8 mouse cellular contexts compared by ENCODE assay signal in genomic region chr2:156196302-156197128, GRCm38 (mm10). TPM values are rescaled to one million over a fixed set of nuclear protein-coding genes. Genes with fewer than 3 reads are reported as not detected.
DNase-seq lines count a peak whose midpoint lies in the region; ATAC-seq and TF ChIP-seq lines count a peak whose summit lies in the region.

Phf20 (plus strand) TSS chr2:156196466.

- ATAC-seq in forebrain, embryonic 16.5 days: peak; percentile 97
- ATAC-seq in lung, embryonic 15.5 days (ENCODE audit: borderline replicate concordance, extremely low read depth, low FRiP score, low TSS enrichment): peak; percentile 99

- intact Hi-C loops in heart, postnatal 36 days (cut with DNase I): loop anchor here (1.0 kb wide), 1 partner anchor 16 kb away; the partner anchor contains the start of gene Rbm39

- H3K36me3 ChIP-seq in ES-E14 (ENCODE audit: control insufficient read depth, insufficient read depth, low read length, poor library complexity, severe bottlenecking): no peaks in the 10 kb centered on the region
- no peaks in the 10 kb centered on the region for H3K36me3 ChIP-seq in forebrain, embryonic 16.5 days (ENCODE audit: control insufficient read depth, insufficient read depth)
- H3K36me3 ChIP-seq in lung, embryonic 15.5 days: 0 out of 2 replicates have a peak, but pooled peaks cover 4% of the 10 kb centered on the region

- peak within 1 kb of the TSS; percentile 80 to 93 for H3K4me3 ChIP-seq in ES-E14 (ENCODE audit: insufficient read depth in 1 of 2, low read depth in 1 of 2, low read length in 2 of 2, poor library complexity in 1 of 2, severe bottlenecking in 1 of 2)
- H3K4me3 ChIP-seq in forebrain, embryonic 16.5 days (replicated peaks; ENCODE audit: low read length): peak within 1 kb of the TSS; percentile 88
- peak within 1 kb of the TSS; percentile 79 for H3K4me3 ChIP-seq in lung, embryonic 15.5 days

- in situ Hi-C loops in ES-E14 (cut with MboI; ENCODE audit: low sequenced_read_pairs in 2 of 2, unreplicated experiment in 2 of 2): no loop called here

- H3K9me3 ChIP-seq in ES-E14 (ENCODE audit: control insufficient read depth, insufficient read depth, low read depth, low read length): no peaks in the 10 kb centered on the region
- no peaks in the 10 kb centered on the region for H3K9me3 ChIP-seq in forebrain, embryonic 16.5 days (ENCODE audit: control insufficient read depth, low read length)
- no peaks in the 10 kb centered on the region for H3K9me3 ChIP-seq in lung, embryonic 15.5 days

- H3K27ac ChIP-seq in ES-E14 (ENCODE audit: insufficient read depth, low read depth, low read length, poor library complexity, severe bottlenecking): peak within 1 kb of the TSS; percentile 94
- H3K27ac ChIP-seq in forebrain, embryonic 16.5 days (ENCODE audit: low read length): peak within 1 kb of the TSS; percentile 98
- H3K27ac ChIP-seq in lung, embryonic 15.5 days: peak within 1 kb of the TSS; percentile 97

- no peaks in the 10 kb centered on the region for H3K27me3 ChIP-seq in forebrain, embryonic 16.5 days (replicated peaks; ENCODE audit: control insufficient read depth, insufficient read depth, low read length)
- no peaks in the 10 kb centered on the region for H3K27me3 ChIP-seq in lung, embryonic 15.5 days

- peak; percentile 91 for DNase-seq in ES-E14 (ENCODE audit: low read depth, low spot score)
- DNase-seq in cerebellum, adult 11-12 months: peak; percentile 98
- DNase-seq in heart, postnatal 36 days: peak; percentile 98
- DNase-seq in layer of hippocampus, adult 8-10 months (ENCODE audit: low spot score in 2 of 2): peak; percentile 95 to 96
- DNase-seq in ovary, adult 18-20 months (ENCODE audit: low spot score): peak; percentile 96
- DNase-seq in thymus, postnatal 0 days (ENCODE audit: low spot score): peak; percentile 97

- H3K4me1 ChIP-seq in ES-E14 (ENCODE audit: control insufficient read depth in 2 of 2, insufficient read depth in 2 of 2, low read length in 2 of 2, poor library complexity in 1 of 2): peaks cover 10% of the 10 kb centered on the region in 2 experiments; a peak in 3 of 4 replicates
- peaks cover 29% of the 10 kb centered on the region for H3K4me1 ChIP-seq in forebrain, embryonic 16.5 days (replicated peaks; ENCODE audit: control insufficient read depth, insufficient read depth, low read length)
- peaks cover 28% of the 10 kb centered on the region for H3K4me1 ChIP-seq in lung, embryonic 15.5 days

- WGBS in forebrain, embryonic 16.5 days: under 1% methylated on average over 87 of the region's 88 CpGs
- WGBS in lung, embryonic 15.5 days: 1% methylated on average over 68 of the region's 88 CpGs

- peak within 1 kb of the TSS; percentile 64 for H3K4me2 ChIP-seq in forebrain, embryonic 16.5 days (ENCODE audit: low read length)
- H3K4me2 ChIP-seq in lung, embryonic 15.5 days: peak within 1 kb of the TSS; percentile 69

- H3K9ac ChIP-seq in ES-E14 (ENCODE audit: insufficient read depth, low read depth, low read length, poor library complexity, severe bottlenecking): peak within 1 kb of the TSS; percentile 92
- H3K9ac ChIP-seq in forebrain, embryonic 16.5 days (replicated peaks; ENCODE audit: low read depth, low read length): peak within 1 kb of the TSS; percentile 94
- H3K9ac ChIP-seq in lung, embryonic 15.5 days: peak within 1 kb of the TSS; percentile 82

TF ChIP-seq in ES-E14, 5 proteins besides CTCF, POLR2A, EP300 and RAD21:
- TF ChIP-seq CHD2 (IDR thresholded peaks at IDR 0.05; ENCODE audit: low read depth, low read length) (peak; percentile 49; the same call in 1 of the 2 replicates), ZNF384 (IDR thresholded peaks at IDR 0.05; ENCODE audit: low read depth, low read length) (no peak)
TF ChIP-seq in ES-E14: peak in this region for 1.

RNA-seq across cellular contexts. Expression of gene Phf20, which starts in this region (rescaled TPM):
- 44.1 and 51.9 TPM in 2 replicates for total RNA-seq in ES-E14 (2012; rRNA removed)
- polyA plus RNA-seq in forebrain, embryonic 16.5 days (2015; fragmentation: Nextera tagmentation; extraction: Ambion mirVana): 148 and 181 TPM in 2 replicates
- total RNA-seq in heart, postnatal 36 days (2021): 10 to 100 TPM; 19.3 to 23.8 TPM
- 100 to 1,000 TPM in 3 of 4 experiments, 10 to 100 TPM in 1; 98.7 to 122 (median 109) TPM for total RNA-seq in layer of hippocampus, adult 8-10 months (2022)
- 62.2 and 67.7 TPM in 2 replicates for polyA plus RNA-seq in lung, embryonic 15.5 days (2015; fragmentation: Nextera tagmentation; extraction: Ambion mirVana)
- polyA plus RNA-seq in thymus, postnatal 0 days (2015; fragmentation: Nextera tagmentation; extraction: Ambion mirVana): 56.7 and 62.7 TPM in 2 replicates

Comparison
In these comparisons a context has a peak if more than half of its experiments do, and no peak if none do; other contexts are left out.
1. Peak in every context shown above with its lines: DNase-seq, ATAC-seq, H3K4me3 ChIP-seq and H3K27ac ChIP-seq.